Mouse (Mus musculus) testis, adult 2 months (tissue): ENCODE results near the gene Arhgef2. TPM values are rescaled to one million over a fixed set of nuclear protein-coding genes. Genes with fewer than 3 reads are reported as not detected.

Experiments
- H3K27ac ChIP-seq: fragments of 200-500 bp; 2 replicates; pipeline ENCODE4 v1.5.1; 2012; ENCODE audit warnings: low read depth, low read length; ENCODE audit not compliant: control insufficient read depth, insufficient read depth
- H3K27me3 ChIP-seq: fragments of 200-500 bp; 2 replicates; pipeline ENCODE4 v1.6.1; 2012; ENCODE audit warnings: mild to moderate bottlenecking, low read length, moderate library complexity; ENCODE audit not compliant: control insufficient read depth, insufficient read depth
- H3K36me3 ChIP-seq: fragments of 200-500 bp; 2 replicates; pipeline ENCODE4 v1.6.1; 2012; ENCODE audit warnings: mild to moderate bottlenecking, low read length; ENCODE audit not compliant: control insufficient read depth, insufficient read depth
- H3K4me1 ChIP-seq: fragments of 200-500 bp; 2 replicates; pipeline ENCODE4 v1.6.1; 2012; ENCODE audit warnings: low read length; ENCODE audit not compliant: control insufficient read depth, insufficient read depth
- H3K4me3 ChIP-seq: fragments of 200-500 bp; 2 replicates; pipeline ENCODE4 v1.5.1; 2012; ENCODE audit warnings: low read depth, mild to moderate bottlenecking, low read length, moderate library complexity, mixed read lengths; ENCODE audit not compliant: control insufficient read depth
- CTCF ChIP-seq: fragments of 200-500 bp; IDR thresholded peaks from 2 replicates; pipeline ENCODE4 v1.5.1; 2012; ENCODE audit warnings: low read depth, mild to moderate bottlenecking, inconsistent platforms, low read length, moderate library complexity; ENCODE audit not compliant: control insufficient read depth, insufficient read depth, insufficient replicate concordance
- POLR2A ChIP-seq: fragments of 200-500 bp; IDR thresholded peaks from 2 replicates; pipeline ENCODE4 v1.6.1; 2012; ENCODE audit warnings: low read depth, mild to moderate bottlenecking, inconsistent platforms, low read length, moderate library complexity; ENCODE audit not compliant: control insufficient read depth
- polyA plus RNA-seq: library from polyadenylated mRNA; depleted of rRNA; stranded (reverse); fragments of >200 nt; gene quantifications from 2 replicates; pipeline ENCODE4 v1.2.3, GENCODE M21; 2012

Gene Arhgef2
- polyA plus RNA-seq, 1 experiment = 512 TPM

GRCm38 (mm10) chr3:88646426-88646995 lies 40.7 kb downstream of the Arhgef2 start:
- Histone ChIP-seq H3K4me3 (no peak overlapping the region), H3K36me3 (no peaks in the 10 kb centered on the region)
- TF ChIP-seq CTCF (no peak), POLR2A (no peak)

GRCm38 (mm10) chr3:88647076-88647475 lies 41.3 kb downstream of the Arhgef2 start:
- Histone ChIP-seq H3K4me1 (peaks cover 4% of the 10 kb centered on the region; the same call in 1 of the 2 replicates), H3K27me3 (no peaks in the 10 kb centered on the region), H3K27ac (no peak overlapping the region), H3K4me3 (no peak overlapping the region), H3K36me3 (no peaks in the 10 kb centered on the region)
- TF ChIP-seq POLR2A (no peak), CTCF (no peak)

More at GRCm38 (mm10) chr3:88646426-88646995, 40.7 kb downstream of the Arhgef2 start:
- Histone ChIP-seq H3K4me1 (peaks cover 4% of the 10 kb centered on the region; the same call in 1 of the 2 replicates), H3K27ac (no peak overlapping the region), H3K27me3 (no peaks in the 10 kb centered on the region)

- no peak for TF ChIP-seq POLR2A
- no peak for TF ChIP-seq CTCF
- Histone ChIP-seq H3K4me3 (no peak overlapping the region), H3K27me3 (no peaks in the 10 kb centered on the region), H3K4me1 (peaks cover 4% of the 10 kb centered on the region; the same call in 1 of the 2 replicates), H3K27ac (no peak overlapping the region), H3K36me3 (no peaks in the 10 kb centered on the region)
Observed at GRCm38 (mm10) chr3:88647779-88648413, 42.1 kb downstream of the Arhgef2 start.

DNA sequence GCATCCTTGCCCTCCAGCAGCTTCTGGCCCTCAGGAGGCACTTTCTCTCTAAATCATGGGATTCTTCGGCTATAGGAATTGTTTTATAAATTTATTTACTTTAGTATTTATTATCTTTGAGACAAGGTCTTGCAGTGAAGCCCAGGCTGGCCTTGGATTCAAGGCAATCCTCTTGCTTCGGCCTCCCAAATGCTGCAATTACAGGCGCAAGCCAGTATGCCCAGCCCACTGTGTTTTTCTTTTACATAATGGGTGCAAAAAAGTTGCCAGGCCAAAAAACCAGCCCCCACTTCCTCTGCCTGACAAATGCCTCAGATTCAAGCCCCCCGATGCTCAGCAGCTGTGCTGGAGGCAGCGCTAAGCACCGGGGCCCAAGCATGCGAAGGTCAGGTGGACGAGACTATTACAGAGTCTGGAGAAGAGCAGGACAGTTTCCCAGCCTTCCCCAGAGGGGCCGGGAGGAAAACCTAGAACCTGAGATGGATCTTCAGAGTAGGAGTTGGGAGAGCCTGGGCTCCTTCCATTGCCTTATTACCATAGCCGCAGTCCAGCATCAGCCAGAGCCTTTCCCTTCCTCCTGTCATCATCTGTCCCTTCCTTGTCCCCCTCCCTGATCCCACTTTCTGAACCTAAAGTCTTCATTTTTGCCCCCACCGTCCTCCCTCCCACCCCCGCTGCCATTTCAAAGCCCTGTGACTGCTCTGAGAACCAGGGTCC lies 42.8 kb downstream of the Arhgef2 start:
- no peak overlapping the region for H3K27ac ChIP-seq
- TF ChIP-seq POLR2A = no peak
- no peak for TF ChIP-seq CTCF
- H3K4me3 ChIP-seq = no peak overlapping the region
- H3K4me1 ChIP-seq = peaks cover 4% of the 10 kb centered on the region; the same call in 1 of the 2 replicates
- H3K36me3 ChIP-seq = no peaks in the 10 kb centered on the region
- no peaks in the 10 kb centered on the region for H3K27me3 ChIP-seq

- H3K27ac ChIP-seq = no peak overlapping the region
- H3K27me3 ChIP-seq = no peaks in the 10 kb centered on the region
- H3K4me3 ChIP-seq = no peak overlapping the region
- TF ChIP-seq POLR2A (no peak), CTCF (no peak)
- H3K36me3 ChIP-seq = no peaks in the 10 kb centered on the region
- no peaks in the 10 kb centered on the region for H3K4me1 ChIP-seq
Observed at GRCm38 (mm10) chr3:88649186-88649585, 43.4 kb downstream of the Arhgef2 start.

DNA sequence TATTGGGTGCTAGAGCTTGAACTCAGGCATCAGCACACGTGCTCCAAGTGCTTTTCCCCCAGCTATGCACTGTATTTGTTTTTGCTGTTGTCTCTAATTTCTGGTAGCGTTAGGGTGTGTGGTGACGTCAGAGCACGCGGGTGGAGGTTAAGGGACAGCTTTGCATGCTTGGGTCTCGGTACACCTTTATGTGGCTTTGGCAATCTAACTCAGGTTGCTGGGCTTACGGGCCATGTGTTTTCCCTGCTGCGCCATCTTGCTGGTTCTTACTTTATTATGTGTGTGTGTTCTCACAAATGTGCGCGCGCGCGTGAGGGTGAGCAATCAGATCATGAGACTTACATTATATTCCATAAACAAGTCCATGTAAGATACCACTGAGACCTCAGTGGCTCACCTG lies 44.2 kb downstream of the Arhgef2 start:
- TF ChIP-seq CTCF = no peak
- Histone ChIP-seq H3K36me3 (no peaks in the 10 kb centered on the region), H3K27ac (no peak overlapping the region), H3K27me3 (no peaks in the 10 kb centered on the region), H3K4me3 (no peak overlapping the region), H3K4me1 (peaks cover 1% of the 10 kb centered on the region; the same call in 1 of the 2 replicates)

- no peaks in the 10 kb centered on the region for H3K27me3 ChIP-seq
- TF ChIP-seq CTCF (no peak), POLR2A (no peak)
- H3K36me3 ChIP-seq = no peaks in the 10 kb centered on the region
- no peak overlapping the region for H3K27ac ChIP-seq
- H3K4me3 ChIP-seq = no peak overlapping the region
- H3K4me1 ChIP-seq = peaks cover 3% of the 10 kb centered on the region; the same call in 1 of the 2 replicates
Observed at GRCm38 (mm10) chr3:88650713-88651504, 45.1 kb downstream of the Arhgef2 start.
